Mouse (Mus musculus): ENCODE results near the gene Gigyf1. TPM values are rescaled to one million over a fixed set of nuclear protein-coding genes. Genes with fewer than 3 reads are reported as not detected.

Gigyf1 gene
- polyA plus RNA-seq, 1 experiment: 15.7 TPM

DNA sequence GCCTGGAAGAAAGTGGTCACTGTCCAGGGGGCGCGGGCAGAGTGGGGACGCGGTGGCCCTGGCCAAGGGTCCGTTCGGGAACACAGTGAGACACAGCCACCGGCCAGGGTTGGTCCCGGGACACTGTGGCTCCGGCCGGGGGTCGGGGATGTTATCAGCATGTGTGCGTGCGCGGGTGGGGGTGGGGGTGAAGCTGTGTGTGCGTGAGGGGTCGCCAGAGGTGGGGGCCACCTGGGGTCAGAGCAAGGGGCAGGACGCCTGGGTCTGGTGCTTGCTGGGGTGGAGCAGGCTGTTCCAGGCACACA is 32.5 kb upstream of the Gigyf1 start:
- no peaks in the 10 kb centered on the region for H3K36me3 ChIP-seq (ENCODE audit: control insufficient read depth, insufficient read depth, low read length)
- 9% methylated on average over 17 of the region's 17 CpGs for WGBS
- TF ChIP-seq POLR2A (IDR thresholded peaks at IDR 0.05; ENCODE audit: low read depth, low read length) (no peak), CTCF (IDR thresholded peaks at IDR 0.05; ENCODE audit: extremely low read depth, insufficient read length, insufficient replicate concordance, low read depth, low read length) (no peak)
- no peaks in the 10 kb centered on the region for H3K27me3 ChIP-seq (ENCODE audit: control insufficient read depth, insufficient read depth, low read length)
- H3K4me3 ChIP-seq (ENCODE audit: low read depth, low read length): no peak overlapping the region; the same call in 1 of the 2 replicates
- H3K4me1 ChIP-seq (ENCODE audit: control insufficient read depth, insufficient read depth, insufficient read length, low read length): no peaks in the 10 kb centered on the region
- no peak overlapping the region for H3K27ac ChIP-seq (ENCODE audit: insufficient read depth, low read depth, low read length)

GRCm38 (mm10) chr5:137487616-137488015 is 30.7 kb upstream of the Gigyf1 start:
- 89% methylated on average over 7 of the region's 7 CpGs for WGBS
- no peaks in the 10 kb centered on the region for H3K4me1 ChIP-seq (ENCODE audit: control insufficient read depth, insufficient read depth, insufficient read length, low read length)
- H3K36me3 ChIP-seq (ENCODE audit: control insufficient read depth, insufficient read depth, low read length): no peaks in the 10 kb centered on the region
- no peaks in the 10 kb centered on the region for H3K27me3 ChIP-seq (ENCODE audit: control insufficient read depth, insufficient read depth, low read length)
- H3K4me3 ChIP-seq (ENCODE audit: low read depth, low read length): no peak overlapping the region
- no peak overlapping the region for H3K27ac ChIP-seq (ENCODE audit: insufficient read depth, low read depth, low read length)
- TF ChIP-seq POLR2A (IDR thresholded peaks at IDR 0.05; ENCODE audit: low read depth, low read length) (no peak), CTCF (IDR thresholded peaks at IDR 0.05; ENCODE audit: extremely low read depth, insufficient read length, insufficient replicate concordance, low read depth, low read length) (no peak)

- Histone ChIP-seq H3K4me1 (ENCODE audit: control insufficient read depth, insufficient read depth, insufficient read length, low read length) (no peaks in the 10 kb centered on the region), H3K27me3 (ENCODE audit: control insufficient read depth, insufficient read depth, low read length) (no peaks in the 10 kb centered on the region), H3K27ac (ENCODE audit: insufficient read depth, low read depth, low read length) (no peak overlapping the region), H3K4me3 (ENCODE audit: low read depth, low read length) (no peak overlapping the region), H3K36me3 (ENCODE audit: control insufficient read depth, insufficient read depth, low read length) (no peaks in the 10 kb centered on the region)
- TF ChIP-seq CTCF (IDR thresholded peaks at IDR 0.05; ENCODE audit: extremely low read depth, insufficient read length, insufficient replicate concordance, low read depth, low read length): no peak
- TF ChIP-seq POLR2A (IDR thresholded peaks at IDR 0.05; ENCODE audit: low read depth, low read length): no peak
- 49% methylated on average over 4 of the region's 4 CpGs for WGBS
These were observed 26.8 kb upstream of the Gigyf1 start for GRCm38 (mm10) chr5:137491559-137491958.

DNA sequence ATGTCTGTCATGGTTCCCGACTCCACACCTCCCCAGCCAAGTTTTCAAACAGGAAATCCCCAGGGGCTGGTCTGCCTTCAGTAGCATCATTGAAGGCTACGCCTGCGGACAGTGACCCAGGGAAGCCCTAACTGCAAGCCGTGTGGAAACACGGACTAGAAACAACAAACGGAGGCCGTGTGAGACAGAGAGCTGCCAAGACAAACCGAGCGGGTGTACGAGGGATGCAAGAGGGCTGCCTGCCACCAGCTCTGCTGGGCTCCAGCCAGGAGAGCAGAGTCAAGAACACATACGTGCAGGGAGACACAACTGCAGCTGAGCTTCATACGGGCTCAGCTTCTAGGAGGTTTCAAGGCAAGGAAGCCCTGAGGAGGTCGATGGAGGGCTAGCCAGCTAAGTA is 24.5 kb upstream of the Gigyf1 start:
- H3K27me3 ChIP-seq (ENCODE audit: control insufficient read depth, insufficient read depth, low read length): no peaks in the 10 kb centered on the region
- no peak overlapping the region for H3K27ac ChIP-seq (ENCODE audit: insufficient read depth, low read depth, low read length)
- TF ChIP-seq CTCF (IDR thresholded peaks at IDR 0.05; ENCODE audit: extremely low read depth, insufficient read length, insufficient replicate concordance, low read depth, low read length) (no peak), POLR2A (IDR thresholded peaks at IDR 0.05; ENCODE audit: low read depth, low read length) (no peak)
- H3K4me3 ChIP-seq (ENCODE audit: low read depth, low read length): no peak overlapping the region
- no peaks in the 10 kb centered on the region for H3K36me3 ChIP-seq (ENCODE audit: control insufficient read depth, insufficient read depth, low read length)
- no peaks in the 10 kb centered on the region for H3K4me1 ChIP-seq (ENCODE audit: control insufficient read depth, insufficient read depth, insufficient read length, low read length)
- 73% methylated on average over 13 of the region's 13 CpGs for WGBS

- H3K27me3 ChIP-seq (ENCODE audit: control insufficient read depth, insufficient read depth, low read length): no peaks in the 10 kb centered on the region
- 88% methylated on average over 7 of the region's 7 CpGs for WGBS
- H3K4me3 ChIP-seq (ENCODE audit: low read depth, low read length): no peak overlapping the region
- peaks cover 3% of the 10 kb centered on the region; the same call in 1 of the 2 replicates for H3K4me1 ChIP-seq (ENCODE audit: control insufficient read depth, insufficient read depth, insufficient read length, low read length)
- TF ChIP-seq CTCF (IDR thresholded peaks at IDR 0.05; ENCODE audit: extremely low read depth, insufficient read length, insufficient replicate concordance, low read depth, low read length): no peak
- TF ChIP-seq POLR2A (IDR thresholded peaks at IDR 0.05; ENCODE audit: low read depth, low read length): no peak
- H3K27ac ChIP-seq (ENCODE audit: insufficient read depth, low read depth, low read length): no peak overlapping the region
- H3K36me3 ChIP-seq (ENCODE audit: control insufficient read depth, insufficient read depth, low read length): no peaks in the 10 kb centered on the region
These were observed 18.2 kb upstream of the Gigyf1 start for GRCm38 (mm10) chr5:137500186-137500585.

DNA sequence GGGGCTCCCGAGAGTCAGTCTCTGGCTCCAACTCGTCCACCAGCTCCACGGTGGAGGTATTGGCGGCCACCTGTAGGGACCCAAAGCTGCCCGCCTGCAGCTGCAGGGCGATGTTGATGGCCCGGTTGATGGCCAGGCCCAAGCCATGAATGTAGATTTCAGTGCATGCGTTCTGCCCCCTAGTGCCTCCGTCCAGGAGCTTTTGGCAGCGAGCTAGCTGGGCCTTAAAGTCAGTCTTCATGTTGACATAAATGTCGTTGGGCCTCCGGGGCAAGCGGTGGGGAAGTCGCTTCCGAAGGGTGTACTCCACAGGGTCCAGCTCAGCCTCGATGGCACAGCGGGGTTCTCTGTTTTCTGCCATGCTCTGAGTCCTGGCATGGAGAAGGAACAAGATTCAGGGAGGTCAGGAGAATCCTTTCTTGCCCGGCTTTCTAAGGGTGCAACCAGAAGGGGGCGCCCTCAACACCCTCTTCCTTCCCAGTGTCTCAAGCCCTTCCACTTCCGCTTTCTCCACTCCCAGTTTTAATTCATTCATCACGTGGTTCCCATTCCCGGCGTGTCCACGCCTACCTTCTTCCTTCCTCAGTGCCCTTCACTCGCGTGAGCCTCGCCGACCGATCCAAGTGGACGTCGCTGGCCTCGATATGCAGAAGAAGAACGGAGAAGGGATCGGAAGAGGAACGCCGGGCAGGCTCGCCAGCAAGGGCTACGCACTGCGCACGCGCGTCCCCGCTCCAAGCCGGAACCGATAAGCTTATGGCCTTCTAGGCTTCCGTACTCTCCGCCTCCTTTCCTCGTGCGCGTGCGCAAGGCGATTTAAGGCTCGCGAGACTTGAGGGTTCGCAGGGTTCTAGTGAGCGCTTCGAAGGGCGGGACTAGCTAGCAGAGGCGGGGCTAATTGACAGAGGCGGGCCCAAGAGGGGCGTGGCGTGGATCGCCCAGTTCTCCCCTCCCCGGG is 16.4 kb upstream of the Gigyf1 start, which contains the start of gene Pop7:
Pop7 (minus strand) TSS at position 810 of the 958 bp plus-strand sequence.
- H3K4me1 ChIP-seq (ENCODE audit: control insufficient read depth, insufficient read depth, insufficient read length, low read length): peaks cover 3% of the 10 kb centered on the region; the same call in 1 of the 2 replicates
- WGBS: under 1% methylated on average over 64 of the region's 64 CpGs
- peak within 1 kb of the TSS; percentile 96 for H3K27ac ChIP-seq (ENCODE audit: insufficient read depth, low read depth, low read length)
- no peaks in the 10 kb centered on the region for H3K36me3 ChIP-seq (ENCODE audit: control insufficient read depth, insufficient read depth, low read length)
- H3K27me3 ChIP-seq (ENCODE audit: control insufficient read depth, insufficient read depth, low read length): no peaks in the 10 kb centered on the region
- peak within 1 kb of the TSS; percentile 74 for H3K4me3 ChIP-seq (ENCODE audit: low read depth, low read length)
- TF ChIP-seq POLR2A (IDR thresholded peaks at IDR 0.05; ENCODE audit: low read depth, low read length) (no peak), CTCF (IDR thresholded peaks at IDR 0.05; ENCODE audit: extremely low read depth, insufficient read length, insufficient replicate concordance, low read depth, low read length) (peak; percentile 94)

DNA sequence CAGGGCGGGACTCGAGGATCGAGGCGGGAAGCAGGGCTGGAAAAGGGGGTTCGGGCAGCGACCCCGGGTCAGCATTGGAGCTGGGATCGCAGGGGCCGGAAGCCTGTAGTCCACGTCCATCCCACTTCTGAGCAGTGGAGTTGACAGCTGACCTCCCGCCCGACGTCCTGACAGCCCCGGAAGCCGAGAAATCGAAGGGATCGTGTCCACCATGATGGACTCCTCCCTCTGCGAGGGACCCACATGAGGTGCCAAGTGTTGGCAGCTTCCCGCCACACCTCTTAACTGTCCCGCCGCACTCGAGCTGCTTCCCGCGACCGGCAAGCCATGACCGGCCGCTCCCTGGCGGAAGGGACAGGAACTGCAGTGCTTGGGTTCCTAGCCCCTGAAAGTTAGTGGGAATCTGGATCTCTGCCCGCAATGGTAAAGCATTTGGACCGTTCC is 15.7 kb upstream of the Gigyf1 start:
- Histone ChIP-seq H3K4me1 (ENCODE audit: control insufficient read depth, insufficient read depth, insufficient read length, low read length) (peaks cover 3% of the 10 kb centered on the region; the same call in 1 of the 2 replicates), H3K27ac (ENCODE audit: insufficient read depth, low read depth, low read length) (peak overlapping the region; percentile 79), H3K4me3 (ENCODE audit: low read depth, low read length) (peak overlapping the region; percentile 74), H3K27me3 (ENCODE audit: control insufficient read depth, insufficient read depth, low read length) (no peaks in the 10 kb centered on the region), H3K36me3 (ENCODE audit: control insufficient read depth, insufficient read depth, low read length) (no peaks in the 10 kb centered on the region)
- under 1% methylated on average over 27 of the region's 30 CpGs for WGBS
- peak; percentile 84 for TF ChIP-seq CTCF (IDR thresholded peaks at IDR 0.05; ENCODE audit: extremely low read depth, insufficient read length, insufficient replicate concordance, low read depth, low read length)
- TF ChIP-seq POLR2A (IDR thresholded peaks at IDR 0.05; ENCODE audit: low read depth, low read length): no peak; the same call in 1 of the 2 replicates
